Mouse (Mus musculus) lung, postnatal 36 days (tissue): ENCODE results near the gene Rsl24d1.
"Not testable (repeated sequence)": the region's sequence is repeated elsewhere in the genome, so short reads cannot be mapped to it uniquely, and the experiment has no call there.

ENCODE experiments used
- DNase-seq: peaks from one replicate; pipeline ENCODE4 v3.0.0; 2022; ENCODE audit warnings: mixed read lengths

The Rsl24d1 gene

DNA sequence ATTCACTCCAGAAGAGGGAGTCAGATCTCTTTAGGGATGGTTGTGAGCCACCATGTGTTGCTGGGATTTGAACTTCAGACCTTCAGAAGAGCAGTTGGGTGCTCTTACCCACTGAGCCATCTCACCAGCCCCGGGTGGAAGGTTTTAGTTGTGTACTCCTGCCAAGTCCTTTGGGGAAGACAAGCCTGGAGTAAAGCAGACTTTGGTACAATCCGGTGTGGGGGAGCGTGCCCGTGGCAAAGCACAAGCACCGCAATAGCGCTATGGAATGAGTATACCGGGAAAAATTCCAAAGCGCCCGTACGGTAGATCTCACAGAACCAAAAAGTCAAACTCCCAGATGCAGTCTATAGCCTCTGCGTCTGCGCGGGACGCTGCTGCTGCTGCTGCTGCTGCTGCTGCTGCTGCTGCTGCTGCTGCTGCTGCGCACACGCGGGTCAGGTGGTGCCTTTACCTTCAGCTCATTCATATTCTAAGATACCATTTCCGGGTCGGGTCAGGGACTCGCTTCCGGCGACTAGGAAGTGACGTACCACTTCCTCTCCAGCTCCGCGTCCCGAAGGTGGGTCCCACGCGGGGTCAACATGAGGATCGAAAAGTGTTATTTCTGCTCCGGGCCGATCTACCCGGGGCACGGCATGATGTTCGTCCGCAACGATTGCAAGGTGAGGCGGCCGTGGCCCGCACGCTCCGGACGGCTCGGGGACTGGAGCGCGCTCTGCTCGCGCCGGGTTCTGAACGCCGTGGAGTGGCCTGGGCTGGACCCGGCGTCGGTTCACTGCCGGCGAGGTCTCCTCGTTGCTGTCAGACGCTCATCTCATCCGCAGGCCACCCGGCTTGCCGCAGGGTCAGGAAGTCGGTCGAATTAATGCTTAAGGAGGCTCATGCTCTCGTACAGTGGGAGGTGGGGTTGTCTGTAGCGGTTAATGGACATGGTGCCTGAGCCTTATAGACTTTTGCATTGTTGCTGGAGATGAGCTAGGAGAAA is at the start of gene Rsl24d1:
Gene Rsl24d1, plus strand, starts transcription at position 508 of the 988 bp plus-strand sequence.
- DNase-seq = peak; percentile 92

DNA sequence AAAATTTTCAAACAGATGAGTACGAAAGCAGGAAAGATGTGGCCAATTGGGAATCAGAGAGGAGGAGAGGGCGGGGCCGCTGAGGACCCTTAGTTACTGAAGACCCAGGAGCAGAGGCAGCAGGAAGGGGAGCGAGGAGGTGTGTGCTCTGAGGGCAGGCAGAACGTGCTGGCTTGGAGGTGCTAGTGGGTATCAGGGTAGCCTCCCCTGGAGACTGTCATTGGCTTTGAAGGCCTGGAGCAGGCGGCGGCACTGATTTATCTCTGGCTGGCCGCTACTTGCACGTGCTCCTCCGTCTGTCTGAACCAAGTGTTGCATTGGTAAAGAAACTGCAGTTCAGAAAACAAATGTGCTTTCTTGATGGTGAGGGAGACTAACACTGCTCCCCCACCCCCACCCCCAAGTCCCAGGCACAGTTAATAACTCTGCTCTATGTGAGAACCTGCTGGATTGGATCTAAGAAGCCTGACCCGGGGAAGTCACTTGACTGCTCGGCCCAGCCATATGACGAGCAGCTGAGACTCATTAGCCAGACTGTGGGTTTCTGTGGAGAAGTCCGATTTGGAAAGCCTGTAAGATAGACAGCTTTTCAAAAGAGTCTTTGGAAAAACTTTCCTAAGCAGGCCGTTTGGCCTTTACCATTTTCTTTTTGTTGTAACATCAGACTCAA is 49.5 kb upstream of the Rsl24d1 start:
- DNase-seq = no peak

DNA sequence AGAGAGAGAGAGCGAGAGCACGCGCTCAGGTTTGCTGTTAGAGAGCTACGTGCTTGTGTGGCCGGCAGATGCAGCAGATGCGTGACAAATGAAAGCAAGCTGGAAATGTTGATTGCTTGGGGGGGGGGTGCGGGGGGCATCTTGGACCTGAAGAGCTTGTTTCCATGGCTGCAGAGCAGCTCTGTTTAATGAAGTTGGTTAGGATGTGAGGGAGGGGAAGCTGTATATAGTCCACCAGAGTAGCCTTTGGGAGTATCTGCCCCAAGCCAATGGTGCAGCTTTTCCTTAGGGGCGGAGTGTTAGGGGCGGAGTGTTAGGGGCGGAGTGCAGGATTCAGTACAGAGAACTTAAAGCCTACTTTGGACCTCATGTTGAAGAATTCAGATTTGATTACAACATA is 46.1 kb upstream of the Rsl24d1 start:
- DNase-seq = peak; percentile 62

DNA sequence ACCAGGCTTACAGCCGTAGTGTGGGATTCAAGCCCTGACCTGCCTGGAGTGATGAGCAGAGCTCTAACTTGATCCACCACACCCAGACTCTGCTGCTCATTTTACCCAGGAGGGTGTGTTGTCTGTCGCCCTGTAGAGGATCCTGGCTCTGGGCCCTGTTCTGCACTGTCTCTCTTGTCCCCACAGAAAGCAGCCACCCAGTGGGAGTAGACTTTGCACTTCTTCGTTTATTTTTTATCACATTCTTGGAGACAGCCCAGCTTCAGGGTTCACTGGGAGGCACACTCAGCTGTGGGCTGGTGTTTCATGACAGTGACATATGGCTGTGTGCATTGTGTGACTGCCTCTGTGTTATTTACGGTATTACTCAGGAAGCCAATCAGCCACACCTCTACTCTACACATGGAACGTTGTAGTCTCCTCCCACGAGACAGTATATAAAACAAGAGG is 45.0 kb upstream of the Rsl24d1 start:
- DNase-seq = peak; percentile 86

- peak; percentile 64 for DNase-seq
These were observed 44.5 kb upstream of the Rsl24d1 start for GRCm38 (mm10) chr9:73068688-73069087.

GRCm38 (mm10) chr9:73070971-73071659 is 42.1 kb upstream of the Rsl24d1 start:
- DNase-seq = peak; percentile 87

DNA sequence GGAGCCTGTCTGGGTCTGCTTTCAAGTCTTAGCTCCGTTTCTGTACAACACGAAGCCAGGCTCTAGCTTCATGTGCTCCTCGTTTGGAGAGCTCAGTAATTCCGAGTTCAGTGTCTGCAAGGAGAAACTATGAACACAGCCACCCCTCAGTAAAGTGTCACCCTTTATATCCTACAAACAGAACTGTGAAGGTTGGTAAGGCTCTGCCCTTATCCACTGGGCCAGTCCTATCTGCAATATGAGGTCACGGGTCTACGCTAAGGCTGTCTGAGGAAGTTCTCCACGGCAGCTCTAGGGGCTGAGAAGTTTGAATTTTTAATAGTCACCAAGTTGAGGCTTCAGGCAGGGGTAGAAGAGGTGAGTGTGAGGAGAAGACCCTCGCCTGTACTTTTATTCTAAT is 40.8 kb upstream of the Rsl24d1 start:
- no peak for DNase-seq

DNA sequence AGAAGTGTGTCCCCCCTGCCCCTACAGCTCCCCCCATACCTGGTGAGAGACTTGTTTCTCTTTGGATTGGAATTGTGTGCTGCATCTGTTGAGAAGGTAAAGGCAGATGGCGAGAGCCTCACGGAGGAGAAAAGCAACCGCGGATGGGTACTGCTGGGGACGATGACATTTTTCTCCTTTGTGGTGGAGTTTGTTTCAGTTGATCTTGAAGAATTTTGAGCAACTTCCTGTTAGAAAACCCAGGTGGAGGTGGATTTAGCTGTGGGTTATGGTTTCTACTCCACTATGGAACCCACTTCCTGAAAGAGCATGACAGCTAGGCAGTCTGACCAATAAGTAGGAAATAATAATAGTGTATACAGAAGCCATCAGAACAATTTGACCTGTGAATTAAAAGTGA is 40.1 kb upstream of the Rsl24d1 start:
- no peak for DNase-seq

DNA sequence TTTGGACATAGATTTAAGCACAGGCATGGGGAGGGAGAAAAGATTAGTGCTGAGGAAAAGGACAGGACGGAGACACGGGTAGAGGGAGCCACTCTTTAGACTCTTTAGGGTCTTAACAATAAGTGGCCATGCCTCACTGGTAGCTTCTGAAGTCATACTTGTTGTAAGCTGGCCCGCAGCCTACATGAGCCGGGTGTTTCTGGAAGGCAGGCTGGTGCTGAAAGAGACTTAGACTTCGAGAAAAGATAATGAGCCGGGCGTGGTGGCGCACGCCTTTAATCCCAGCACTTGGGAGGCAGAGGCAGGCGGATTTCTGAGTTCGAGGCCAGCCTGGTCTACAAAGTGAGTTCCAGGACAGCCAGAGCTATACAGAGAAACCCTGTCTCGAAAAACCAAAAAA is 33.9 kb upstream of the Rsl24d1 start:
- DNase-seq = not testable (repeated sequence)

GRCm38 (mm10) chr9:73079801-73080325 is 33.4 kb upstream of the Rsl24d1 start:
- no peak for DNase-seq

GRCm38 (mm10) chr9:73082291-73083000 is 30.8 kb upstream of the Rsl24d1 start:
- no peak for DNase-seq

- DNase-seq = no peak
These were observed 29.3 kb upstream of the Rsl24d1 start for GRCm38 (mm10) chr9:73083956-73084355.

DNA sequence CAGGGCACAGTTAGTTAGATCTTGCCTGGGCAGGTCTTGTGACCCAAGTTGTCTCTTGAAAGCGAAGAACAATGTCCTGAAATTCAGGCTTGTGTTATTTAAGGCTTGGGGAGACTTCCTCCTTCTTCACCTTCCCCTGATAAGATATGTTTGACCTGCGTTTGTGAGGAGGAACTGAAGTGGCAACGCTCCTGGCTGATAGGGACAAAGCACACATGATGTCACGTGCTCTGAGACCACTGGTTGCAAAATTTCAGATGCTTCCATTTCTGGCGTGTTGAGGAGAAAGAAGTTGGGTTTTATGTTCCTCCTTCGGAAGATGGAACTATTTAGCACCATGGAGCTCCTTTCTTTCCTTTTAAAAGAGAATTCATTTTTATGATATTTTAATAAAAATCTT is 27.4 kb upstream of the Rsl24d1 start:
- DNase-seq = peak; percentile 65

DNA sequence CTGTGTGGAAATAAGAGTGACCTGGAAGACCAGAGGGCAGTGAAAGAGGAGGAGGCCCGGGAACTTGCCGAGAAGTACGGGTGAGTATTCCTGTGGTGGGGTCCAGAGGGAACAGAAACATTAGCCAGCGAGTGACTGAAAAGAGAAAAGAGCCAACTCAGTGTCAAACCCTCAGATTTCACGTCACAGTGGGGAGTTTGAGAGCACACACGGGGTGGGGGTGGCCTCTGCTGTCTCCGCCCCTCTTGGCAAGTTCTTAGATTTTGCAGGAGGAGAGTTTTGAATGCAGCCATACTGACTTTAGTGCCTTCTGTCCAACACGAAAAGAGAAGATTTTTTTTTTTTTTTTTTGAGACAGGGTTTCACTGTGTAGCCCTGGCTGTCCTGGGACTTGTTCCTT is 26.1 kb upstream of the Rsl24d1 start:
- peak; percentile 54 for DNase-seq

- DNase-seq = no peak
These were observed 25.6 kb upstream of the Rsl24d1 start for GRCm38 (mm10) chr9:73087581-73087980.

GRCm38 (mm10) chr9:73089222-73089920 is 23.9 kb upstream of the Rsl24d1 start:
- DNase-seq = peak; percentile 90

GRCm38 (mm10) chr9:73090121-73090520 is 23.1 kb upstream of the Rsl24d1 start:
- no peak for DNase-seq

GRCm38 (mm10) chr9:73091747-73092146 is 21.5 kb upstream of the Rsl24d1 start:
- peak; percentile 82 for DNase-seq

DNA sequence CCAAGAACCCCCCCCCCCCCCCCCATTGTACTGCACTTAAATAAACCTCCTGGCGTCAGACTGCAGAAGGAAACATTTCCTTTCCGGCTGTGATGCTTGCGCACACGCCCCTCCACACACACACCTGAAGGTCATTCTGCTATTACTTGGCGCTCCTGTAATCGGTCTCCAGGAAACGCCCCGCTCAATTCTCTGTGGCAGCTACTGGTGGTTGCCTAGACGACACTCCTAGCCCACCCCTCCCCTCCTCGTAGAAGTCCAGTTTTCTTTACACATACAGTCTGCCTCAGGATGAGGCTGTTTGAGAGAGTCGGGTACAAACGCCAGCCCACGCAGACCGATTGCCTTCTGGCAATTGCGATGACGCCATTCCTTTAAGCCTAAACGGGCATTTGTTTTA is 18.6 kb upstream of the Rsl24d1 start:
- DNase-seq = no peak

- DNase-seq = no peak
These were observed 15.3 kb upstream of the Rsl24d1 start for GRCm38 (mm10) chr9:73097898-73098297.

- DNase-seq = no peak
These were observed 11.7 kb upstream of the Rsl24d1 start, which contains the start of gene Khdc3 for GRCm38 (mm10) chr9:73101536-73101935. Khdc3 (plus strand) TSS chr9:73101836.

GRCm38 (mm10) chr9:73102181-73102580 is 11.0 kb upstream of the Rsl24d1 start, which contains the start of gene Gm20509:
Gm20509 (plus strand) TSS chr9:73102470.
- no peak for DNase-seq
